Mouse (Mus musculus) testis, adult 2 months (tissue): ENCODE measurements at regions not wholly inside any gene's neighbourhood (a gene's known extent, or its start where the extent isn't known, plus 50 kb on each side); places are given as distances from the start of the nearest gene placed in this dataset.

ENCODE experiments used
- CTCF ChIP-seq: fragments of 200-500 bp; IDR thresholded peaks from 2 replicates; pipeline ENCODE4 v1.5.1; 2012; ENCODE audit warnings: low read depth, mild to moderate bottlenecking, inconsistent platforms, low read length, moderate library complexity; ENCODE audit not compliant: control insufficient read depth, insufficient read depth, insufficient replicate concordance
- POLR2A ChIP-seq: fragments of 200-500 bp; IDR thresholded peaks from 2 replicates; pipeline ENCODE4 v1.6.1; 2012; ENCODE audit warnings: low read depth, mild to moderate bottlenecking, inconsistent platforms, low read length, moderate library complexity; ENCODE audit not compliant: control insufficient read depth

- TF ChIP-seq POLR2A = no peak
- TF ChIP-seq CTCF = no peak
Observed at GRCm38 (mm10) chr4:56507770-56508169, 232.1 kb upstream of the Gm26657 start.
